Mouse (Mus musculus): ENCODE measurements around the gene Olfr1406. TPM values are rescaled to one million over a fixed set of nuclear protein-coding genes. Genes with fewer than 3 reads are reported as not detected.

The Olfr1406 gene
- not detected in 2 replicates for total RNA-seq (2015)
- not detected in 2 replicates for total RNA-seq (2017)

- no peak for ATAC-seq (replicated peaks; ENCODE audit: poor library complexity)
Measured at GRCm38 (mm10) chr1:173190540-173190939, at the start of gene Olfr1406. Gene Olfr1406 (minus strand): TSS chr1:173190640.

GRCm38 (mm10) chr1:173237004-173237403 is 46.6 kb upstream of the Olfr1406 start:
- ATAC-seq (replicated peaks; ENCODE audit: poor library complexity), result peak; percentile 70

- peak; percentile 39 for ATAC-seq (replicated peaks; ENCODE audit: poor library complexity)
Measured at GRCm38 (mm10) chr1:173227081-173227480, 36.6 kb upstream of the Olfr1406 start, which contains the start of gene Fcer1a. Gene Fcer1a (minus strand): TSS chr1:173227214.

GRCm38 (mm10) chr1:173216481-173216880 is 26.0 kb upstream of the Olfr1406 start:
- ATAC-seq (replicated peaks; ENCODE audit: poor library complexity), result peak; percentile 55

GRCm38 (mm10) chr1:173212092-173212491 is 21.7 kb upstream of the Olfr1406 start, which contains the start of gene Olfr1404:
Gene Olfr1404 (plus strand): TSS chr1:173212392.
- no peak for ATAC-seq (replicated peaks; ENCODE audit: poor library complexity)

- no peak for ATAC-seq (replicated peaks; ENCODE audit: poor library complexity)
Measured at GRCm38 (mm10) chr1:173197508-173197907, 7.1 kb upstream of the Olfr1406 start, which contains the start of gene Olfr218. Gene Olfr218 (plus strand): TSS chr1:173197808.

- 0 out of 2 replicates have a peak, but pooled peaks have one; percentile 48 for ATAC-seq (replicated peaks; ENCODE audit: poor library complexity)
Measured at GRCm38 (mm10) chr1:173196359-173196758, 5.9 kb upstream of the Olfr1406 start.

- ATAC-seq (replicated peaks; ENCODE audit: poor library complexity), result peak; percentile 69
Measured at GRCm38 (mm10) chr1:173192059-173192458, 1.6 kb upstream of the Olfr1406 start.

GRCm38 (mm10) chr1:173174154-173174842 is 16.1 kb downstream of the Olfr1406 start:
- no peak for ATAC-seq (replicated peaks; ENCODE audit: poor library complexity)

GRCm38 (mm10) chr1:173137274-173137673 is 53.2 kb downstream of the Olfr1406 start, which contains the start of gene Olfr1408:
Gene Olfr1408 (minus strand): TSS chr1:173137374.
- ATAC-seq (replicated peaks; ENCODE audit: poor library complexity), result no peak

Other genes with a start within 250 kb of the Olfr1406 start
- gene Olfr16, start 240.2 kb downstream of the Olfr1406 start, total RNA-seq (2015), result not detected in 2 replicates
- not detected in 2 replicates for gene Olfr16, start 240.2 kb downstream of the Olfr1406 start, total RNA-seq (2017)
- gene Olfr1408, start 53.3 kb downstream of the Olfr1406 start, total RNA-seq (2015), result not detected in 2 replicates
- not detected in 2 replicates for gene Olfr1408, start 53.3 kb downstream of the Olfr1406 start, total RNA-seq (2017)
- gene Olfr218, start 7.2 kb upstream of the Olfr1406 start, total RNA-seq (2015), result not detected in 2 replicates
- gene Olfr218, start 7.2 kb upstream of the Olfr1406 start, total RNA-seq (2017), result not detected in 2 replicates
- gene Olfr1404, start 21.8 kb upstream of the Olfr1406 start, total RNA-seq (2015), result not detected in 2 replicates
- not detected in 2 replicates for gene Olfr1404, start 21.8 kb upstream of the Olfr1406 start, total RNA-seq (2017)
- gene Fcer1a, start 36.6 kb upstream of the Olfr1406 start, total RNA-seq (2015), result 7.9 and 8.0 TPM in 2 replicates
- gene Fcer1a, start 36.6 kb upstream of the Olfr1406 start, total RNA-seq (2017), result 0.74 and 3.7 TPM in 2 replicates
- gene Olfr418, start 75.4 kb upstream of the Olfr1406 start, total RNA-seq (2015), result not detected in 2 replicates
- not detected in 2 replicates for gene Olfr418, start 75.4 kb upstream of the Olfr1406 start, total RNA-seq (2017)
- gene Mptx2, start 87.1 kb upstream of the Olfr1406 start, total RNA-seq (2015), result not detected in 2 replicates
- gene Mptx2, start 87.1 kb upstream of the Olfr1406 start, total RNA-seq (2017), result not detected in 2 replicates
- gene Ackr1, start 143.1 kb upstream of the Olfr1406 start, total RNA-seq (2015), result not detected in 2 replicates
- not detected in 2 replicates for gene Ackr1, start 143.1 kb upstream of the Olfr1406 start, total RNA-seq (2017)
- gene Aim2, start 160.2 kb upstream of the Olfr1406 start, total RNA-seq (2015), result 56.5 and 62.8 TPM in 2 replicates
- gene Aim2, start 160.2 kb upstream of the Olfr1406 start, total RNA-seq (2017), result 65.3 and 67.4 TPM in 2 replicates
- 0.22 TPM in 1 of 2 replicates, not detected in the other for gene Cadm3, start 177.1 kb upstream of the Olfr1406 start, total RNA-seq (2015)
- gene Cadm3, start 177.1 kb upstream of the Olfr1406 start, total RNA-seq (2017), result 0.14 TPM in 1 of 2 replicates, not detected in the other

Data from megakaryocyte progenitor cell, adult 5-6 weeks (primary cell).